Mouse (Mus musculus) embryo, embryonic 11.5 days (tissue): ENCODE measurements around the gene Wdr38.
A peak's percentile ranks its signal among the peaks of the same experiment; 100 is the strongest.
"Not testable (repeated sequence)": the region's sequence is repeated elsewhere in the genome, so short reads cannot be mapped to it uniquely, and the experiment has no call there.

Experiments
- DNase-seq: peaks from one replicate; pipeline ENCODE4 v3.0.0-alpha.2; 2012; ENCODE audit warnings: low read depth, low spot score

Gene Wdr38

DNA sequence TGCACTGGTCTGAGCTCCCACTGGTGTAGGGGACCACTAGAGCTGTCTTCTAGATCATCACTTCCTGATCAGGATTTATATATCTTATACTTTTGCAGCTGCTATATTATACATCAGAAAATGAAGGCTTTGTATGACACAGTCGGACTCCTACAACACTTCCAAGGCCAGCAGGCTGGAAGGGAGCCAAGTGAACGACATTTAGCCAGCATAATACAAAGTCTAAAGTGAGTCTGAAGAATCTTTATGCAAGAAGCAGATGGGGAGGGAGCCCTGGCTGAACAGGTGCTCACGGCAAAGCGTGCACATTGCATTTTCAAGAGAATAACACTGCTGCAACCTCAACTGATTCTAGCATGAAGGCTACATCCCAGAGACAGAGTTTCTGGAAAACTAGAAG is 4.8 kb upstream of the Wdr38 start:
- DNase-seq = no peak

DNA sequence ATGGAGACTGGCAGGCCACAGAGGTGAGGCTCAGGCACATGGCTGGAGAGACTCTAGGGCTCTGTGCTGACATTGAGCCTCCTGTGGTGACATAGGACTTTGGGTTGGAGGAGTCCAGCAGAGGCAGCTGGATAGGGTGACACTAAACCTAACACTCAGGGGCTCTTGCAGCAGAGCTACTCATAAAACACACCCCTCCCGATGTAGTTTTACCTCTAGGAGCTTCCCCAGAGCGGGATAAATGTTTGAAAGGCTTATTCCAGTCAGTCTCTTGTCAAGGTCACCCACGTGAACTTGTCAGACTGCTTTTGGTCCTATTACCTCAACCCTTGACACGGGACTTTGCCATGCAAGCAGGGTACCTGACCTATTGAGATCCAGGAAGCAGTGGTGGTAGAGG is 2.1 kb downstream of the Wdr38 start:
- no peak for DNase-seq

DNA sequence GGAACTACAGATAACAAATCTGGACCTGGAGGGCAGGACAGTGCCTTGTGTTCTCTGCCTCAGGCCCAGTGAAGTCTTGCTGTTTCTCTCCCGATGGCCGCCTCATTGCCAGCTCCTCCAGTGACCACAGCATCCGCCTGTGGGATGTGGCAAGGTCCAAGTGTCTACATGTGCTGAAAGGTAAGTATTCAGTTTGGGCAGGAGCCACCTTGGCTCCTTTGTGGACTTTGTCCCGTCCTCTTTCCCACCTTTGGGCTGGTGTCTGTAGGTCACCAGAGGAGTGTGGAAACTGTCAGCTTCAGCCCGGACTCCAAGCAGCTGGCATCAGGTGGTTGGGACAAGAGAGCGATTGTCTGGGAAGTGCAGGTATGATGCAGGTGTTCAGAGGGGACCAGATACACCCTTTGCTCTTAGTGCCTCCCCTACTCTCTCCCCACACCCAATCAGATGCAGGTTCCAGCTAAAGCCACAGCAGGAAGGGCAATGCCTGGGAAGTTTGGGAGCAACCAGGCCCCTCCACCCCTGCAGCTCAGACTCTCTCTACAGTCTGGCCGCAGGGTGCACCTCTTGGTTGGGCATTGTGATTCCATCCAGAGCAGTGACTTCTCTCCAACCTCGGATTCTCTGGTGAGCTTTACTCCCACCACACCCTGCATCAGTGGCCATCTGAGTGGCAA is 2.8 kb downstream of the Wdr38 start:
- no peak for DNase-seq

DNA sequence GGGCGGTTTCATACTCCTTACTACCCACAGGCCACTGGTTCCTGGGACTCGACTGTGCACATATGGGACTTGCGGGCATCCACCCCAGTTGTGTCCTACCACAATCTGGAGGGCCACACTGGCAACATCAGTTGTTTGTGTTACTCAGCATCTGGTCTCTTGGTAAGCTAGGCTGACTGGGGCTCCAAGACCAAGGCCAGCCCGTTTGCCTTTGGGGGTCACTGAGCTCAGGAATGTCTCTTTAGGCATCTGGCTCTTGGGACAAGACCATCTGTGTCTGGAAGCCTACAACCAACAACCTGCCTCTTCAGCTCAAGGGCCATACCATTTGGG is 3.3 kb downstream of the Wdr38 start:
- DNase-seq = no peak

DNA sequence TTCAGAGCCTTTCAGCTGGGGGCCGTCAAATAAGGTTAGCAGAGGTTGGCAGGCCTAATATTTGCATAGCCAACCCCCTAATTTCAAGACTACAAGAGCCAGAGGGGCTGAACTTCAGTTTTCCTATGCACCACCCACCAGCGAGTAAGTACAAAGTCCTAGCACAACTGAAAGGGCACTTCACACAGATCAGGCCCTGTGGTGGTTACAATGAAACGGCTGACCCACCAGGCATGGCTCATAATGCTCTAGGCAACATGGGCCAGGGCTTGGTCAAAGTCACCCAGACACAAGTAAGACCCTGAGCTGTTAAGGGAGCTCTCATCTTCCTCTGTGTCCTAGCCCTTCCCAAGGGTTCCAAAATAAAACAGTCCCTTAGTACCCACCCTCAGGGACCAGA is 4.6 kb downstream of the Wdr38 start:
- DNase-seq = no peak

DNA sequence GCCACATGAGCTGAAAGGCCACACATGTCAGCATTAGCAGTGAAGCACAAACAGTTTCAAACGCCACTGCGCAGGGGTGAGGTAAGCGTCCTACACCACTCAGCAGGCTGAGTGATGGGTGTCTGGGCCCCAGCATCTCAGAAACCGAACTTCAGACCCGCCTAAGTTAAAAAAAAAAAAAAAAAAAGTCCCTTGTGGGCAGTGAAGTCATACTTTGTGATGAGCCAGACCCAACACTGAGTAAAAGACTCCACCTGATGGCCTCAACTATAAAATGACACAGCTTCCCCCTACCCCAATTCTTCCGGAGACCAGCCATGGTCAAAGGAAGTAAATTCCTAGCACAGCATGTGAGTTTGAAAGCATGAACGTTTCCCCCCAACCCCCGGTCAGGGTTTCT is 5.8 kb downstream of the Wdr38 start:
- DNase-seq = no peak

DNA sequence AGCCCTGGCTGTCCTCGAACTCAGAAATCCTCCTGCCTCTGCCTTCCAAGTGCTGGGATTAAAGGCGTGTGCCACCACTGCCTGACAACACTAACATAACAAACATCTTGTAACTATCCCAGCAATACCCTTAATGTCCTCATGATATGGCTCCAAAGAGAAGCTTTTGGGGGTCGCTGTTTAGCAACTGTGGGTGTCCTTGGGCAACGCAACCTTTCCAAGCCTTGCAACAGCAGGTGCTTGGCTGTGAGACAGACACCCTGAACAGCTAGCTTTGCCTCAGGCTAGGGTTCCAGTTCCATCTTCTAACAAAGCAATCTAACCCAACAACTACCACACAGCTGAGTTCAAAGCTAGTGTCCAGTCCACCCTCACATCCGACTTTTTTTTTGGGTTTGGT is 6.2 kb downstream of the Wdr38 start:
- DNase-seq = no peak

DNA sequence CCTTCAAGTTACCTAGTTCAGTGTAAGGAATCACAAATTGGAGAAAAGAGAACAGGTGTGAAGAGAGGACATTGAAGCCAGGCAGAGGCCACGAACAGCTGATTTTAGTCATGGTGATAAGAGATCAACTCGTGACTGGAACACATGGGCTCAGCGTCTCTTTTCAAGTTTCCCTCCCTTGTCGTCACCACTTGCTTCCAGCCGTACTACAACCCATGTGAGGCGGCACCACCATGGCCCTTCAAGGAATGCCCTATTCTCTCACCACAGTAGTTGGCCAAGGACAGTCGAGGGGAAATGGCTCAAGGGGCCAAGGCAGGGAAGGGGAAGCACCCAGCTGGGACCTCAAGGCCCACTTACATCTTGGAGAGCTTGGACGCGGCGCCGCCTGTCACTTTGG is 7.1 kb downstream of the Wdr38 start:
- no peak for DNase-seq

DNA sequence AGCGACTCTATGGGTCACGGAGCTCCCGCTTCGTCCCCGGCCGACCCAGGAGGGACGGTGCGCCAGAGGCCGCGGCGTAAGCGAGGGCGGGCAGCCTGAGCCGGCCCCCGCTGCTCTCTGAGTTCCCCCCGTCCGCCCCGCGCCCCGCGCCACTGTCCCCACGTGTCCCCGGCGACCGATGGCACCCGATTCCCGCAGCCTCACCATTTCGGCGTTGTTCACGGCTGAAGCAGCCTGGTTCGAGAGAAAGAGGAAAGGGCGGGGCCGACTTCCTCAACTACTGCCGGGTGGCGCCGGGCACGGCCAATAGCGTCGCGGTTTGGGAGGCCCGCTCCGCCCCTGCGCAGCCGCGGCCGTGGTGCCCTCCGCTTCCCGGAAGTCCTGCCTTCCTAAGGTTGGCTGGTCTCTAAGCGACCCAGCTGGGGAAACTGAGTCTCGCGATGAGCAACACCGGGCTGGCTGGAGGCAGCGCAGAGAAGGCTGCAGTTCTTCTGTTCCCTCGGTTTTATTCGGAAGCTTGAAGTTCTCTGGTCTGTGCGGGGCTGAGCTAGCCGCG is 7.7 kb downstream of the Wdr38 start, which contains the start of gene Arpc5l:
TSS of gene Arpc5l (plus strand) at position 469 of the 556 bp plus-strand sequence.
- peak; percentile 78 for DNase-seq

DNA sequence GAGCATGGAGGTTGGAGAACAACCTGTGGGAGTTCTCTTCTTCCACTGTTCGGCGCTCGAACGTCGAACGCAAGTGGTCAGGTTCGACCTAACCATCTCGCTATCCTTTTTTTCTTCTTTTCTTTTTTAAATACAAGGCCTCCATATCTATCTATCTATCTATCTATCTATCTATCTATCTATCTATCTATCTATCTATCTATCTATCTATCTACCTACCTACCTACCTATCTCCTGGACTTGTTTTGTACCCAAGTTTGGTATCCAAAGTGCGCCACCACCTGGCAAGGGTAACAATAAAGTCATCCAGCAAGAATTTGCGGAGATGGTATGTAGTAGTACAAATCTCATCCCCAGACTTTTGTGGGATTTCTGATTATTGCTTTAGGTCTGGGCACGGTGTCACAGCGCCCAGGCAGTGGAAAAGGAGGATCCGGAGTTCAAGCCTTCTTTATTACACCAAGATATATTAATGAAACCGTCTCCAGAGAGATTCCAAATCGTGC is 8.4 kb downstream of the Wdr38 start, which contains the start of gene Rpl35:
TSS of gene Rpl35 (minus strand) at position 51 of the 506 bp plus-strand sequence.
- no peak for DNase-seq

DNA sequence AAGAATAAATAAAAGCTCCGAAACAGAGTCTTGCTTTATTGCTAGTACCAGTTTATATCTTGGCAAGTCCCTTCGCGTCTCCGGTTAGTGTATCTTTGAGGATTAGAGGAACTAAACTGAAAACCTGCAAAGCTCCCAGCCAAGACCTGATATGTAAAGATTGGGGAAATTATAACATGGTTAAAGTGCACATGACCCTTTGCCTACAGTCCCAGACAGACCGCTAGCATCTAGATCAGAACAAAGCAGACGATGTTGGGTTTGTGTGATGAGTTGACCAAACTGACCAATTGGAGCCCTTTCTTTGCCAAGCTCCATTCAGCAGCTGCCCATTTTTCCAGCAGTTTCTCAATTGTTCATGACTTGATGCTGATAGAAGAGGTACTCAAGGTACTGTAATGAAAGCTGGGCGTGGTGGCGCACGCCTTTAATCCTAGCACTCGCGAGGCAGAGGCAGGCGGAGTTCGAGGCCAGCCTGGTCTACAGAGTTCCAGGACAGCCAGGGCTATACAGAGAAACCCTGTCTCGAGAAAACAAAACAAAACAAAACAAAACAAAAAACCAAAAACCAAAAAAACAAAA is 9.0 kb downstream of the Wdr38 start:
- DNase-seq = no peak

DNA sequence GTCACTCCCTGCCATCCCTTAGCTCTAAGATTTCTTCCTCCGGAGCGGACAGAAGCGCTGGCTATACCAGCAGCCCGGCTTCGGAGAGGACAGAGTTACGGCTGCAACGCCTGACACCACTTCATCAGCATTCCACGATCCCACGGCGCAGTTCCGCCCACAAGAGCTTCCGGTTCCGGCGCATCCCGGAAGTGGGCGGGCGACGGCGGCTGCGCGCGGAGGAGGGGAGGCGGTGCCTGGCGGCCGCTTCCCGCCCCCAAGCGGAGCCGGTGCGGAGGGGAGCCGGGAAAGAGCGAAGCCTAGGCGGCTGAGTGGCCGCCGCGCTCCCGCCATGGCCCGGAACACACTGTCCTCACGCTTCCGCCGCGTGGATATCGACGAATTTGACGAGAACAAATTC is 10.6 kb downstream of the Wdr38 start:
- peak; percentile 86 for DNase-seq

DNA sequence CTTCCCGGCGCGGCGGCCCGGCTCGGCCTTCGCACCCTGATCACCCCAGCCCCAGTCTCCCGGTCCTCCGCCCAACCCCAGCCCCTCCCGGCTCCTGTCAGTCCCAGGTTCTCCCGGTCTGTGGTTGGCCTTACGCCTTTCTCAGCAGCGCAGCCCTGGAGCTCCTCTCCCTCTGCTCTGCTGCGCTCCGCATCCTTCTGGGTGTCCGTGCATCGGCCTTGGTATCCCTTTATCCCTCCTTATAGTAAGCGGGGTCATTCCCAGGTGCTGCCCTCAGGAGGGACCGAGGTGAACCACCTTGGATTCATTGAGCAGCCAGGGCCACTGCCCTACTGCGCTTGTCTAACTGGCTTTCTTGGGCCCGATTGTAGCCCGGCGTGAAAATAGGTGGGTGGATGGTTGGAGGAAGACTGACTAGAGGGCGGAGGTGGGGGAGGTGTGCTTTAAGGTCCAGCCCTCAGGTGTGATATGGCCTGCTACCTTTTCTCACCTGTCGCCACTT is 11.1 kb downstream of the Wdr38 start:
- no peak for DNase-seq

DNA sequence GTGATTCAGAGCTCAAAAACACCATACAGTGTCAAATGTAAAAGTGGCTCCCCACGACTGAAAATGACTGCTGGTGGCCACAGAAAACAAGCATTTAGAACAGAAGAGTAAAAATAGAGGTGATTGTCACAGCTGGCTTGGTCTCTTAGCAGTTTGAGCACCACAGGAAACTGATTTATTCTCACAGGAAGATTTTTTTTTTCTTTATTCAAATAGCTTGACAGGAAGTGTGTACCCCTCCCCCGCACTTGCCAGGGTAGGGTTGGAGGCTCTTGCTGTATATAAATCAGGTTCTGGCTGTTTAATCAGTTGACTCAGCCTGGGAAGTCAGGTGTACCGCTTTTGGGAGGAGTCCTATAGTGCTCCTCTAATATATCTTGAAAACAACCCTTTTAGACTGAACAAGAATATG is 11.7 kb downstream of the Wdr38 start:
- no peak for DNase-seq

DNA sequence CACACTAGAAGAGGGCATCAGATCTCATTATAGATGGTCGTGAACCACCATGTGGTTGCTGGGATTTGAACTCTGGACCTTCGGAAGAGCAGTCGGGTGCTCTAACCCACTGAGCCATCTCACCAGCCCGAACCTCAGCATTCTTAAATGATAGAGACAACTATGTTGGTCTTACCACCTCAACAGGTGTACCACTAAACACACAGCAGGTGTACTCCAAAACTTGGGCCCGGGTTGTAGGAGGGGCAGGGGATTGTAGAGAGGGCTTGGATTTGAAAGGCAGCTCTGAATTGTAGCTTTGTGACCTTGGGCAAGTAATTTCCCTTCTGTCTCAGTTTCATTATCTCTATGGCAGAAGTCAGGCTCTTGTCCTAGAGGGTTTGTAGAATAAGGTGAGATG is 12.9 kb downstream of the Wdr38 start:
- DNase-seq = not testable (repeated sequence)

DNA sequence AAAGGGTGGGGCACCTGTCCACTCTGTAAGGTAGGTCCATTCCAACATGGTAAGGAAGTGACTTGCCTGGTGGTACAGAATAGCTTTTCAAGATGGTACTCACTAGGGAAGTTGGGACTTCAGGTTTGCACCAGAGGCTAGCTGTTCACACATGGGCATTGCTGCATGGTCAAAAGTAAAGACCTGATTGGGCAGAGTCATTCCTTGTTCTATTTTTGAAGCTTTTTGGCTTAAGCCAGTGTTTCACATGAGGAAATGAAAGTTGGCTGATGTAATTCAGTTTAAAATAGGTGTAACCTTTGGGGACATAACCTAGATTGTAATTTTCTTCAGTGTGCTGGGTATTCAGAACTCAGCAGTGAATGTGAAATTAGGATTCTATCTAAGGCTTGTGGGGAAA is 14.0 kb downstream of the Wdr38 start:
- DNase-seq = no peak

DNA sequence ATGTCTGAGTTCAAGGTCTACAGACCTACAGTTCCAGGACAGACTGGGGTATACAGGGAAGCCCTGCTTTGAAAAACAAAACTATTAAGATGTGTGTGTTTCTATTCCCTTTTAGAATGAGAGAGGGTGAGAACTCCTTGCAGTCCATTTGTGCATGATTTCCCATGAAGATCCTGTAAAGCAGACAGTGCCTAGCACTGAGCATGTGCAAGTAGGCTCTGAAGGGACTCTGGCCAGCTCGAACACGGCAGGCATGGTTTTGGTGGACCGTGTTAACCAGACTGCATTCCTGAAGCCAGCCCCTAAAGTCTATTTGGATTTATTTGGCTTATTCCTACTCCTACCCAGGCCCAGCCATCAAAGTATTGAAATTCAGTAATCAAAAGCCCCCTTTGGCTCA is 14.7 kb downstream of the Wdr38 start:
- no peak for DNase-seq

DNA sequence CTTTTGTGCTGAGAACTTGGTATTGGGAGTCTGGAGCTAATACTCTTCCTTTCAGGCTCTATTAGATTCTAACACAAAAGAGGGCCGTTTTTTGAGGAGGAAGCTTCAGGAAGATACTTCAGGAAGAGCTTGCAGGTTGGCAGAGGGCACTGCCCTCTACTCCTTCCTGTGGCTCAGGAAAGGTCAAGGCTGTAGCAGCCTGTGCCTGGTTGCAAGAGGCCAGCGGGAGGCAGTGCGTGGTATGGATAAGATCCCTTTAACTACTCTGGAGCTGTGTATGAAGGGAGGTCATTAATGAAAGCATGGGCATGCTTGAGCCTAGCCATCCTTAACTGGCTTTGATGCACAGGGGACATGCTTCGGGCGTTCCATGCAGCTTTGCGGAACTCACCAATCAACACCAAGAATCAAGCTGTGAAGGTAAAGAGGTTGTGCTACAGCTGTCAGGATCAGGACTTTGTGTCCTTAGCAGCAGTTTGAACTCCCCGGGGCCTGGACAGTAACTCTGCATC is 15.5 kb downstream of the Wdr38 start:
- no peak for DNase-seq

DNA sequence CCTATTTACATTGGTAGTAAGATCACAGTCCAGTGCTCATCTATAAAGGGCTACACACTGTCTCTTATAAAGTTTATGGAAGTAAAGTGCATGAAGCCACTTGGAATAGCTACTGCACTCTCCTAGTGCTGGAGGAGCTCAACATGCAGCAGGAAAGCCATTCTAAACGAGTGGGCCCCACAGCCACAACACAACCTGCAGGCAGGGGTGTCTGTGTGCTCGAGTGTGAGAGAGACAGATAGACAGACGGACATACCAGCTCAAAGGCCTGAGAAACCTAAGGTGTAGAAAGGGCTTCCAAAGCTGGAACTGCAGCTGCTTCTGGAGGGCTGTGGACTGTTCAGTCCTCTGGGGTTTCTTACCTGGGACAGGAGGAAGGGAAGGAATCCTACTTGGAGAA is 19.3 kb downstream of the Wdr38 start:
- DNase-seq = no peak

DNA sequence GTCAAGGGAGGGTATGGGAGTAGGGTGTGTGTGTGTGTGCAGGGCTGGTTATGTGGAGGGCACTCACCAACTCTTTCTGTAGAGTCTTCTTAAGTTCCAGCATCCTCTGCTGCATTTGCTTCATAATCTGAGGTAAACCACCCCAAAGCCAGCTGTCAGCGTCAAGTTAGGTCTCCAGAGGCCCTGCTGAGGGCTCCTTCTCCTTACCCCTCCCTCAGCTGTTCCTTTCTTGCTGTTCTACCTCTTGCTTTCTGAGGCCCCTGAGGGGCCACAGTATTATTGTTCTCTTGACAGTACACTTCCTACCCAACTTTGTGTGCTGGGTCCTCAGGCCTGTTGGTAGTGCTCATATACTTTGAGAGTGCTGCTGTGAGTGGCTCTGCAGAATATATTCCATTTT is 22.7 kb downstream of the Wdr38 start:
- DNase-seq = no peak

DNA sequence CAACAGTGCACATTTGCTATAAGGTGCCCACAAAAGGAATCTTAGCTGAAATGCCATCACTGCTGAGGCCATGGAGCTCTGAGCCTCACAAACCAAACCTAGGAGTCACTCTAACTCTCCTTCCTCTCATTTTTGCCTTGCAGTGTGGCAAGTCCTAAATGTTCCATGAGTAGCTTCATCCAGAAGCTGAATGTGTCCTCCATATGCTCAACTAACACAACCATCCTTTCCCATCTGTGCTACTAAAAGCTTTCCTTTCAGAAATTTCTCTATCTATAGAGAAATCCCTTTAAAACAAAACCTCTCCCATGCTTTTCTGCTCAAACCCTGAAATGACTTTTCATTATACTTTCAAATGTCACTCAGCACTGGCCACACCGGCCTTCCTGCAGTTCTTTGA is 34.3 kb downstream of the Wdr38 start:
- DNase-seq = no peak

DNA sequence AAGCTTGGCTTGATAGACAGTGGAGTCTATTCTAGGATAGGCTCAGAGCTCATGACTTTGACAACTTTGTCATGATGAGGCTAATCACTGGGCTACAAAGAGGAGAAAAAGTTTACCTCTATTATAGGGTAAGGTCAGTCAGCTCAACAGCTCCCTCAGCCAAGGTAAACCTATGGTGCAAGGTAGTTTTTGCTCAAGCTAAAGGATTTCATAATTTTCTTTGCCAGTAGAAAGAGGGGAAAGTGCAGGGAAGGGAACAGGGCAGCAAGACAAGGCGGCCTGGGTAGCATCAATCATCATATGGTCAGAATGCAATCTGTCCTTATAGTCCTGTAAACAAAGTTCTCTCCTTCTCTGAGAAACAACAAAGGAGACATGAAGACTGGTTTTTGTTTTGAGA is 42.9 kb downstream of the Wdr38 start:
- no peak for DNase-seq

DNA sequence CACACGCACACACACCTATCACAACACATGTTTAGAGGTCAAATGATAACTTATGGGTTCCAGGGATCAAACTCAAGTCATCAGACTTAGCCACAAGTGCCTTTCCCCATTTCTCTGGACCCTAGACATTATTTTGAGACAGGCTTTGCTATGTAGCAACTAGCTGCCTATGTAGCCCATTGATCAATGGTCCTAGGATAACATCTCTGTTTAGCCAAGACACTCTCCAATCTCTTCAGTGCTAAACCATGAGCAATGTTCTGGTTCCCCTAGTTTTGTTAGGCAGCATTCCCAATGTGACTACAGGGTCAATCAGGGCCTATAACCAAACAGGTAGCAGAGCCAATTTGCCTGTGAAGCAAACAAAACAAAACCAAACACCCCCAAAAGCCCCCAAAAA is 51.2 kb downstream of the Wdr38 start:
- no peak for DNase-seq
